Mouse (Mus musculus): ENCODE data around the gene Rpl22.

DNA sequence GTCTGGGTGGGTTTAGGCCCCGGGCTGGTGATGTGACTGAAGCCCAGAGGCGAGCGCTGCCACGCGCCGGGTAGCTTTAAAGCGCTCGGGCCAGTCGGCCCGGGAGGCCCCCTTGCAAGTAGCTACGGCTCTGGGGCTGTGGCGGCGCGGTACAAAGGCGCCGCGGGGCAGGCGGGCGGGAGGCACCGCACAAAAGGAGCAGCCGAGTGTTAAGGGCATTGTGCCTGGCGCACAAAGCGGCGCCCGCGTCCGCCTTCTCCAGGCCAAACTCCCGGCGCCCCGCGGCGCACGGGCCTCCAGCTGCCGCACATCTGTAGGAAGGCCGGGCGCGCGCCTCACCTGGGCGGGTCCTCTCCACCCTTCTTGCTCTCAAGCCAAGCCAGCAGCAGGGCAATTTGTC, 35.2 kb upstream of the Rpl22 start:
- no peak for TF ChIP-seq CTCF (IDR thresholded peaks at IDR 0.05; ENCODE audit: control insufficient read depth, insufficient read depth, low read length)
- no peak for TF ChIP-seq POLR2A (IDR thresholded peaks at IDR 0.05; ENCODE audit: borderline replicate concordance, control insufficient read depth, low read depth, low read length)

Data from bone marrow, adult 2 months (tissue).